Mouse (Mus musculus): Measurements from ENCODE around the gene Ceacam16. TPM values are rescaled to one million over a fixed set of nuclear protein-coding genes. Genes with fewer than 3 reads are reported as not detected.
A peak's percentile ranks its signal among the peaks of the same experiment; 100 is the strongest.

The Ceacam16 gene
- total RNA-seq (2015): 0.47 and 0.75 TPM in 2 replicates
- 0.18 and 0.28 TPM in 2 replicates for total RNA-seq (2017)

GRCm38 (mm10) chr7:19861199-19861598, at the start of gene Ceacam16:
Gene Ceacam16 (minus strand): TSS chr7:19861299.
- no peak for ATAC-seq (ENCODE audit: poor library complexity, severe bottlenecking)

DNA sequence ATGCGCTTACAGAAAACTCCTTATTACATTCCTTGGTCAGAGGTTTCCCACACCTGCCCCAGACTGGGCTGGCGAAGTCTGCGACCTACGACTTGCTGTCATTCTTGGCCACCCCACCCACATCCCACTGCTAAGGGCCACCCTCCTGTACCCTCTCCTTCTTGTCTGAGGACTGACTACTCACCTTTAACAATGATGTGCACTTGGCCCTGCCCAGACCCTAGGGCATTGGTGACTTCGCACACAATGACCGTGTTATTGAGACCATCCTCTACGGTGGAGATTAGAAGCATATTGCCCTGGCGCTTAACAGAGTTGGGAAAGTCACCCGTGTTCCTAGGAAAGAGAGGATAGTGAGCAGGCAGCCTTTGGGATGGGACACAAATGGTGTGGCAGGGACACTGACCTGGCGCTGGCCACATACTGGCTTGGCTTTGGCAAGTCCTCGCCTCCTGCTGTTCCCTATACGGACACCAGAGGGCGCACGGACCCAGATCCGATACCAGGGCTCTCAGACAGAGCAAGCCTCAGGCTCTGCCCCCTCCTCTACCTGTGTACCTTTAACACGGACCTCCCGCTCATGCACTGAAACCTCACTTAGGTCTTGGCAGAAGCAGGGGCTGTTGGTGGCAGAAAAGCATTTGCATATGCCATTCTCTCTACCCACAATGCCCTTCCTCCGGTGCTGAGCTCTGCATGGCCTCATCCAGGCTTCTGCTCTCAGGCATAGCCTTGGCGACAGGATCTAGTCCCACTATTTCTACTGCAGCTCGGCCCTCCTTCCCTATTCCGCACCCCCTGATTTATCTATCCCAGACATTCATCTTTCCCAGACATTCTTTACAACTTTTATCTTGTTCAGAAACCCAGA, 49.6 kb upstream of the Ceacam16 start:
- ATAC-seq (ENCODE audit: poor library complexity, severe bottlenecking): peak; percentile 96

DNA sequence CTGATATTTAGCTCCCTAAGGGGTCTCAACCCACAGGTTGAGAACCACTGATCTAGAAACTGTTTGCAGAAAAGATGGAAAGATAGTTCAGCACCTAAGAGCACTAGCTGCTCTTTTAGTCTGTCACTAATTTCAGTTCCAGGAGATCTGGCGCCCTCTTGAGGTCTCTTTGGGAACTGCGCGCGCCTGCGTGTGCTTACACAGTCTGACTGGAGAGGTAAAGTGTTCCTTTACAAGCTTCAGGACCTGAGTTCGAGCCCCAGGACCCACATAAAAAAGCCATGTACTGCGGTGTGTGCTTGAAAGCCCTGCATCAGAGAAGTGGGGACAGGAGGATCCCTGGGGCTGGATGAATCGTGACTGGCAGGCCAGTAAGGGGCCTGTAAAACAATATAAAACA, 28.8 kb upstream of the Ceacam16 start:
- ATAC-seq (ENCODE audit: poor library complexity, severe bottlenecking): peak; percentile 64

DNA sequence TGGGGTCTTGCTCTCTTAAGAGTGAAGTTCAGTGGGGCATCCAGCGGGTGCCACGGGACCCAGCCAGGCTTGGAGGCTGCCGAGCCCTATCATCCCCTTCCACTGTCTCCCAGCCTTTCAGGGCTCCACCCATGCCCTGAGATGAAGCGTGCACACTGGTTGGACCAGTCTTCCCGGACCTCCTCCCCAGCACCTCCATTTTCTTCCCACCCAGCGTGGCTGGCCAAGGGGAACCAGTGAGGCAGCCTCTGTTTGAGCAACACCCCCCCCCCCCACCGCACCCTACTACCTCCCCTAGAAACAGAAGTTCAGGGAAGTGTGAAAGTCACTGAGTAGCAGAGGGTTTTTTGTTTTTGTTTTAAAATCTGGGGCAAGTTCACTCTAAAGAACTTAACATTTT, 26.8 kb upstream of the Ceacam16 start, which contains the start of gene Ceacam19:
Gene Ceacam19, minus strand, starts transcription at position 117 of the 400 bp plus-strand sequence.
- ATAC-seq (ENCODE audit: poor library complexity, severe bottlenecking): peak; percentile 49; the same call in 1 of the 2 replicates

GRCm38 (mm10) chr7:19880754-19881153, 19.7 kb upstream of the Ceacam16 start:
- no peak for ATAC-seq (ENCODE audit: poor library complexity, severe bottlenecking)

GRCm38 (mm10) chr7:19876781-19877425, 15.8 kb upstream of the Ceacam16 start:
- peak; percentile 73 for ATAC-seq (ENCODE audit: poor library complexity, severe bottlenecking)

DNA sequence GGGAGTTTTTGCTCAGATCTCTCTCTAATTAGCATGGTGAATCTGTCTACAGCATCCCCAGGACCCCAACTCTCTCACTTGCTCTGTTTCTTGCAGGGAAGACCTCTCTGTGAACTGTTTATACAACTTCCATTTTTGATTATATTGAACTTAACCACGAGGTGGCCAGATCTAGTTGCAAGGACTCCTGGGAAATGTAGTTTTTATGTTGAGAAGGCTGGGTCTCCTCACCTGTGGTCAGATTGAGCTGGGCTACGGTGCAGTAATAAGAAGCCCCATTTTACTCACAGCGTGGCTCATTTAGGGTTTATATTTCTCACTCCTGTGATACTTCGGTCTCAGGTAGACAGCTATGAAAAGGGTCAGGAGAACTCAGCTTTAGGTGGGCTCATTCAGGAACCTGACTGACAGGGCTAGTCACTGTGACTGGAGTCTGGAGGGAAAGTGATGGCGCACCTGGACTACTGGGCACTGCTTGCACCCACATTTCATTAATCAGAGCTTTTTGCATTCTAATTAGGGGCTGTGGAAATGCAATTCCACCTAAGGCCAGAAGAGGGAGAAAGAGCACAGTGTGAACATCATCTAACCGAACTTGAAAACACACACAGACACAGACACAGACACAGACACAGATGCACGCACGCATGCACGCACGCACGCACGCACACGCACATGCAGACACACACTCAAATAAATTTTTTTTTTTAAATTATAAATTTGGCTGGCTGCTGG, 15.0 kb upstream of the Ceacam16 start:
- peak; percentile 60 for ATAC-seq (ENCODE audit: poor library complexity, severe bottlenecking)

GRCm38 (mm10) chr7:19871943-19872601, 11.0 kb upstream of the Ceacam16 start:
- ATAC-seq (ENCODE audit: poor library complexity, severe bottlenecking): no peak

DNA sequence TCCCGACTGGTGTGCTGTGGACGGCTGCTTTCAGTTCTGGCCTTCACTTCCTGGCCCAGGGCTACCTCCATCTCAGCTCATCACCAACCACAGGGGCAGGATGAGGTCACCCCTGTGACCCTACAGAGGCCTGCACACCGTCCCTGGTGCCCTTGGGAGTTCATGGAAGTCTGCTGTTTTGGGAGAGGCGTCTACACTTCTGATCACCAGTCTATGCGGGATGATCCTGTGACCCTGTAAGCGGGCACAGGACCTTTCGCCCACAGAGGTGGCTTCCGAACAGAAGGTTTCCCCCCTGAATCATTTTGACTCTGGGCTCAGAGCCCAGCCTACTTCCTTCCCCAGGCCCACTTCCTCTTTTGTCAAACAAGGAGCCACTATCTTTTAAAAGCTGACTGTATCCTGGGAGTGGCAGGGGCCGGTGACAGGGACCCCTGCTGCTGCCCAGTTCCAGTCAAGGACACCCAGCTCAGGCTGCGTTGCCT, 10.1 kb upstream of the Ceacam16 start:
- ATAC-seq (ENCODE audit: poor library complexity, severe bottlenecking): peak; percentile 85

DNA sequence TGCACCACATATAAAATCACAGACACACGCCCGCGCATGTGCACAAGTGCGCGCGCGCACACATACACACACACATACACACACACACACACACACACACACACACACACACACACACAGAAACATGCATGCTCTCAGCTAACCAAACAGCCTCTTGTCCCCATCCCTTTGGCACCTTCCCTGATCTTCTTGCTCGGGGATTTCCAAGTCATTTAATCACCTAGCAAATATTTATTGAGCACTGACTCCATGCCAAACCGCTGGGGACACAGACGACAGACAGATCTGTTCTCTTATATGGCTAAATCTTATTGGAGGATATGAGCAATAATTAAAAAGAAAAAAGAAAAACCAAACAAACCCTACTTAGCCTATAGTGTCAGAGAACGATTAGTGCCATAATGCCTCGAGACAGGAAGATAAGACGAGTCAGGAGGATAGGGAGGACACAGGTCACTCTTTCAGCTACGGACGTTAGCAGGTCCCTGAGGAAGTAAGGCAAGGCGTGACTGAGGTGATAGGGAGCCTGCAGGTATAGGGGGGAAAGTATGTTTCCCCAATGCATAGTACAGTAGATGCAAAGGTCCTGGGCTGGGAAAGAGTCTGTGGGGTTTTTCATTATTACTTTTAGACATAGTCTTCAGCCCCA, 6.8 kb upstream of the Ceacam16 start:
- ATAC-seq (ENCODE audit: poor library complexity, severe bottlenecking): no peak

GRCm38 (mm10) chr7:19866490-19866889, 5.4 kb upstream of the Ceacam16 start:
- ATAC-seq (ENCODE audit: poor library complexity, severe bottlenecking): no peak

DNA sequence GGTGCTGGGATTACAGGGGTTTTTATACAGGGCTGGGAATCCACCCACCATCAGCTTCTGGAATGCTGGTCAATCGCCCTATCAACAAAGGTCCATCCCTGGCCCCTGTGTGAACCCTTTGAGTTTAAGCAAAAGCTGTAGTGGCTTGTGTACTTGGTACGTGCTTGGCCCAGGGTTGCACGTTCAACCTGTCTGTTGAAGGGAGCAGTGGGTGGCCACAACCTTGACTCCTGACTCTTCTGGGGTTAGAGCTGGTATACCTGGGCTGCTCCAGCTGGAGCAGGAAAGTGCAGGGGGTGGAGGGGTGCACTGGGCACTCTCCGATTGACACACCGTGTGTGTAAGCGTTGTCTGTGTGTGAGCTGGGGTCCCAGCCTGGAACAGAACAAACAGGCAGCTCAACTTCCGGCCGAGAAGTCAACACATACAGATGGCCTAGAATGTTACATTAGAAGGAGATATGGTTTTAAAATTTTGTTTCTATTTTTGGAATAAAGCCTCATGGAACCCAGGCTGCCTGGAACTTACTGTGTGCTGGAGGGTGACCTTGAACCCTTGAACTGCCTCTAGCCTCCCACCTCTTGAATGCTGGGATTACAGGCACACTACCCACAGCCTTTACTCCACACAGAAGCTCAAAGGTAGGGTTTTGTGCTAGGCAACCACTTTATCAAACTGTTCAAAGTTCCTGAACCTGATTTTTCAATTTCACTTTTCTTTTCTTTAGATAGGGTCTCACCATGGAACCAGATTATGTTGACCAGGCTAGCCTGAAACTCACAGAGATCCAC, 4.3 kb upstream of the Ceacam16 start:
- ATAC-seq (ENCODE audit: poor library complexity, severe bottlenecking): no peak

DNA sequence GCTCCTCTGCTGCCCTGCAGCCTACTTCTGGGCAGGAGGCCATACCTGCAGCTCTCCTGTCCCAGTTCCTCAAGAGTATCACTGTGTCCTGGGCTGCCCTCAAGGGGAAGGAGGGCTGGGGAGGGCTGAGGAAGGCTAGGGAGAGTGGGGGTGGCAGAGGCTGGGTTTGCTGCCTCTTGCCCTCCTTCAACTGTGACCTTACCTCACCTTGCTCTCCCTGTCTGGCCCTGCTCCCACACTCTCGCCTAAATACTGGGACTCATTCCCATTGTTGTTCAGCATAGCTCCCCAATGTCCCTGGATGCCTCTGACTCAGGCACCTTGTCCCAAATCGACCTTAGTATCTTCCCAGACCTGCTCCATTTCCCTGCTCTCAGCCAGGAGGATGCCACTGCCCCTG, 3.1 kb upstream of the Ceacam16 start:
- no peak for ATAC-seq (ENCODE audit: poor library complexity, severe bottlenecking)

- ATAC-seq (ENCODE audit: poor library complexity, severe bottlenecking): 0 out of 2 replicates have a peak, but pooled peaks have one; percentile 11
Measured at GRCm38 (mm10) chr7:19859740-19860139, 1.4 kb downstream of the Ceacam16 start.

GRCm38 (mm10) chr7:19856283-19856682, 4.8 kb downstream of the Ceacam16 start:
- ATAC-seq (ENCODE audit: poor library complexity, severe bottlenecking): peak; percentile 70

DNA sequence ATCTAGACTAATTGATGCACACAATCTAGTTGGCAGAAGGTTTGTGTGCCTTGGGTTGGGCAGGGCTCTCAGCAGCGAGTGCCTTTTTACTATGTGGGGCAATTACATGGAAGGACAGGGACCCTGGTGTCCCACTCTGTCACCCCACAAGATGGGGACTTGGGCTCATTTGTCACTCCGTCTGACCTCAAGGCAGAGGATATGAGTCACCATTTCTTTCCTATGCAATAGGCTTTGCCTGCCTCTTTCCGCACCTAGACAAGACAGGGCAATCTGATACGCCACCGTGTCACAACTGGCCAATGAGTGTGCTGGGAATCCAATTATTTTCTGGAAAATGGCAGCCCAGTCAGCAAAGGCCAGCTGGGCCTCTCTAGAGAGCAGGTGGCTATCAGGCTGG, 5.4 kb downstream of the Ceacam16 start:
- peak; percentile 40; the same call in 1 of the 2 replicates for ATAC-seq (ENCODE audit: poor library complexity, severe bottlenecking)

DNA sequence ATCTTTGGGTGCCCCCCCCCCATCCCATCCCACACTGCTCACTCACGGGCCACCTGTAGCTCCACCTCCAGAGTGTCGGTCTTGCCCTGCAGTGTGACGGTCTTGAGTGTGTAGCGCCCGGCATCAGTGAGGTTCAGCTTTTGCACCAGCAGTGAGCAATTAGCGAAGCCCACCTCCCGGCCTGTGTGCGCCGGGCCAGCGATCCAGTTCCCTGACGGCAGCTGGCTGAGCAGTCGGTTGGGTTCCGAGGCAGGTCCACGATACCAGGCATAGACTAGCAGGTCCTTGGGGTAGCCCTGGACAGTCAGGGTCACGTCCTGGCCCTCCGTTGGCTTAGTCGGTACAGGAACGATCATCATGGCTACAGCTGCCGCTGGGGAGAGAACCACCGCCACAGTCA, 7.6 kb downstream of the Ceacam16 start:
- ATAC-seq (ENCODE audit: poor library complexity, severe bottlenecking): no peak

DNA sequence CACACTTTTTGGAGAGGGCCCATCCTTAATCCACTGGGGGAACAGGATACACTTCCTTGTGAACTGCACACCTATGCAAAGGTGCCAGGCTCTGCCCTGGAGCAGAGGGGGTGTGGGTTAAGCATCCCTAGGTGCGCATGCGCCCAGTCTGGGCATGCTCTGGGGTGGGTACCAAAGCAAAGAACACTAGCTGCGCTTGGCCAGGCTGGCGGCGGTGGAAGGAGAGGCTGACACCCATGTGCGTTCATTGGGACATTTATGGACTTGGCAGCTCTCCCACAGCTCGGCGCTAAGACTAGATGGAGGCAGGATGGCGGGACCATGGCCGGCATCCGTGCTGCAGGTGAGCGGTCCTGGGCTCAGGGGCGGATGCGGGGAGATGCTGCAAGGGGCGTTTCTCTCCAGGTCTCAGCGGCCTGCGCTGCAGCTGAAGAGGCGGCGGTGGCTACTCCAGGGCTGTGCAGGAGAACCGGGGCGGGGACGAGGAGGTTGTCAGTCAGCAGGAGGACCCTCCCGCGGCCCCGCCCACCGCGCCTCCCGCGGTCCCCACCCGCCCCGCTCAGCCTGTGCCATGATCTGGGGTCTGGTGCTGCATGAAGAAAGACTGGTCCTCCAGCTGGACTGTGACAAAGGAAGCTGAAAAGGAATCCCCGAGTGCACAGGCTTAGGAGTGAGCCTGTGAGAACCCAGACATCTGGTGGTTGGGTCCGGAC, 9.1 kb downstream of the Ceacam16 start, which contains the start of gene Gm19345:
Gene Gm19345, plus strand, starts transcription at position 146 of the 713 bp plus-strand sequence.
- no peak for ATAC-seq (ENCODE audit: poor library complexity, severe bottlenecking)

Measured in megakaryocyte, adult 5-6 weeks (primary cell).